Mouse (Mus musculus) kidney, adult 2 months (tissue): ENCODE results near the gene Hoxd13.

Source experiments
- CTCF ChIP-seq: fragments of 200-500 bp; conservative IDR thresholded peaks from 2 replicates; pipeline ENCODE4 v1.5.1; 2011; ENCODE audit warnings: low read depth, mild to moderate bottlenecking, control low read depth, low read length, moderate library complexity, mixed read lengths; ENCODE audit not compliant: insufficient read depth, insufficient read length
- POLR2A ChIP-seq: fragments of 200-500 bp; IDR thresholded peaks from one replicate; pipeline ENCODE4 v1.6.1; 2011; ENCODE audit warnings: low read depth, low read length, control low read depth

GRCm38 (mm10) chr2:74652996-74653340, 15.1 kb upstream of the Hoxd13 start:
- TF ChIP-seq CTCF (no peak), POLR2A (no peak)
